Mouse (Mus musculus) lung, postnatal 36 days (tissue): Measurements from ENCODE around the gene St5.

Source experiments
- DNase-seq: peaks from one replicate; pipeline ENCODE4 v3.0.0; 2022; ENCODE audit warnings: mixed read lengths

Gene St5

GRCm38 (mm10) chr7:109563775-109564362 lies 139.5 kb downstream of the St5 start:
- DNase-seq = peak; percentile 55

- peak; percentile 34 for DNase-seq
Measured at GRCm38 (mm10) chr7:109562676-109563075, 140.7 kb downstream of the St5 start.

DNA sequence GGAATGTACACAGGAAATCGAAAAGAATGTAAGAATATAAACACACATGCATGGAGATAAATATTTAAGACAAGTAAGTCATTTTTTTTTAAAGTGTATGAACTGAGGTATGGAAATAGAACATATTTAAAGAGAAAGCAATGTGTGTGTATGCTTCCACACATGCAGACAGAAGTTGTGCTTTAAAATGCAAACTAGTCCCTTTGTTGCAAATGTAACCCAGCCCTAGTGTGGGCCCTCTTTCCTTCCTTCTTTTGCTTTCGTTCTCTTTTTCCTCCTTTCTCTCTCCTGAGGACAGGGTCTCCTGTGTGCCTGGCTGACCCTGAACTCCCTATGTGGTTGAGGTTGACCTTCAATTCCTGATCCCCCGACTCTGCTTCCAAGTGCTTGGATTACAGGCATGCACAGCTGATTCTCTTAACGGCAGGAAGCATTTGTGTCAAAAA lies 141.2 kb downstream of the St5 start:
- DNase-seq = no peak

- DNase-seq = peak; percentile 80
Measured at GRCm38 (mm10) chr7:109561466-109562153, 141.8 kb downstream of the St5 start.

DNA sequence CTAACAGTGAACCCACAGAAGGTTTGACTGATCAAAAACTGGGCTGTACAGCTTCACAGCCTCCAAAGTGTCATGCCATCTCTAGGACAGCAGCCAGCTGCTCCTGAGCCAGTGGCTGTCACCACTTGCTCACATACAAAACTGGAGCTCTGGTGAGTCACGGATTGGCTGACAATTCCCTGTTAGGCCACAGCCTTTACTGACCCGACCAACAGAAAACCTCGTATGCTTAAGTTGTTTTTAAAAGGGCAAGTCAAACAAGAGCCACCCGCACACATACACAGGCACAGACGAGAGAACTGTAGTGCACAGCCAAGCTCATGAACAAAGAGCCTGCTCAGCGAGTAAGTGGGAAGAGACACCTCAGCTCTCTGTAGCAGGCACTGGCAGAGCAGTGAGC lies 143.9 kb downstream of the St5 start:
- DNase-seq = peak; percentile 78

DNA sequence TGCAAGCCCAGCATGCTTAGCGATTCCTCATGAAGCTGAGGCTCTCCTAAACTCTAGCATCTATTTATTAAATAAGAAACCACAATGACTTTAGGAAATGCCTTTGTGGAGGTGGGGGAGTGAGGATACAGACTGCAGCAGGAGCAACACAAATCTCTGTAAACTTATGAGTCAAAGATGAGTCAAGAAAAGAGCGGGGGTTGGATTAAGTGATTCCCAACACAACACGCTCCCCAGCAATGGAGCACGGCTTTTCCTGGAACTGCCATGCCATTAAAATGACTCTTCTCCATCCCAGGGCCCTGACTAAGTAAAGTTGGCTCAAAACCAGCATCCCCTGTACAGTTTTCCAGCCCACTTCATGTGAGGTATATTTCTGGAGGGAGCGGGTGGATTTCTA lies 156.7 kb downstream of the St5 start:
- no peak for DNase-seq

DNA sequence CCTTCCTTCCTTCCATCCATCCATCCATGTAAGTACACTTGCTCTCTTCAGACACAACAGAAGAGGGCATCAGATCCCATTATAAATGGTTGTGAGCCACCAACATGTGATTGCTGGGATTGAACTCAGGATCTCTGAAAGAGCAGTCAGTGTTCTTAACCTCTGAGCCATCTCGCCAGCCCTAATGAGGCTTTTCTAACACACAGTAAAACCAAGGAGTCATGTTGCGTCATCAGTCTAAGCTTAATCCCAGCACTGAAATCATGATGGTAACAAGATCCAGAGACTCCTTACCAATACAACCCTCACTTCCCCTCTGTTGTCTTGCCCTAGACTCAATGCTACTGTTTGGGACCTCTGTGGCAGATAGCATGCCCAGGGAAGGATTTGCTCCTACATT lies 157.2 kb downstream of the St5 start:
- no peak for DNase-seq

DNA sequence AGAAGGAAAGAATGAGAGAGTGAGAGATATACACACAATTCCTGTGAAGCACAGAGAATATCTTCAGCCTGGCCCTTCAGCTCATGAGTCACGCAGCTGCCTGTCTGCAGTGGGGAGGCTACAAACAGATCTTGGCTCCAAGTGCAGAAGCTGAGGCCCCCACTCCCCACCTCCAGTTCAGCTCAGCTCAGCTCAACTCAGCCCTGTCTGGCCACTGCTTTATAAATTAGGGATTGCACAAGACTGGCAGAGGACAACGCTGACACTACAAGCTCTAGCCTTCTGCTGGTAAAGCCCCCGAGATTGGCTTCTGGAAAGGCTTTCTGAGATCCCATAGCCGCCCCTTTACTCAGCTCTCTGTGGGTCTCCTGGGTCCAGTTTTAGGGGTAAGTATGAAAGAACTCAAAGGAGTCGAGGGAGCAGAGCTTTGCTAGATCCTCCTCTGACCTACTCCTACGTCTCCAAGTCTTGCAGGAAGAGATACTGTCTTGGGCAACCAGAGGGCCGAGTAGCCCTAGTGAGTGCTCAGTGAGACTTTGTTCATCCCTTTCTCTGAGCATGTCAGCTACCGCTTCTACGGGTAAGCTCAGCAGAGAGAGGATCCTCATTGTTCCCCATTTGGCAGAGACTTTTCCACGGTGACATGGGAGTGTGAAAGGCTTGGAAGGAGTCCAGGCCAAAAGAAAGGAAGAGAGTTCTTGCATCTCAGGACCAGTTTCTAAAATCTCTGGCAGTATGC lies 158.0 kb downstream of the St5 start:
- DNase-seq = peak; percentile 42

- no peak for DNase-seq
Measured at GRCm38 (mm10) chr7:109544792-109545191, 158.6 kb downstream of the St5 start.

DNA sequence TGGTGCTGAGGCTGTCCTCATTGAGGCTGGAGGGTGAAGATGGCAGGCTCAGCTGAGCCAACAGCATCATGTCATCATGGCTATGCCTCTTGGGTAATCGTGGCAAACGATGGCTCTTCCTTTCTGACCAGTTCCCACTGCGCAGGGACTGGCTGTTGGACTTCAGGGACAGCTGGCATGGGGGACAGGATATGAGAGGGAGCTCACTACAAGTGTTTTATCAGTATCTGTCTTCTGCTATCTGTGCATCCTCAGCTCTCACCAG lies 161.1 kb downstream of the St5 start:
- DNase-seq = no peak

- DNase-seq = no peak
Measured at GRCm38 (mm10) chr7:109541609-109542363, 161.6 kb downstream of the St5 start.

GRCm38 (mm10) chr7:109540902-109541301 lies 162.5 kb downstream of the St5 start:
- DNase-seq = no peak

GRCm38 (mm10) chr7:109536451-109536946 lies 166.9 kb downstream of the St5 start:
- peak; percentile 57 for DNase-seq

- DNase-seq = no peak
Measured at GRCm38 (mm10) chr7:109534921-109535320, 168.5 kb downstream of the St5 start.

DNA sequence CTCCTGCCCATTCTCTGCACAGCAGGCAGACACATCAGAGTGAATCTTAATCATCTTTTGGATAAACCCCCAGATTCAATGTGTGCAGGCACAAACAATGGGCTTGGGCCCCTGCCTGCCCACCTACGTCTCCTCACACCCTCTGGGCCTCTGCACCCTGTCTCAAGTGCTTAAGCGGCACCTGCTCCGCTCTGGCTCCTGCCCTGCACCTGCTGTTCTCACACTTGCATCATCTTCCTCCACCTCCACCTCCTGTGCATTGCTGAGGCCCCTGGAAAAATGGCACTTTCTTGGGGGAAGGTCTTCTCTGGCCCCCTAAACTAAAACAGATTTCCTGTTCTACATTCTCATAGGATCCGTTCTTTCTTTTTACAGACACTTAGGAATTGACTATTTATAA lies 169.5 kb downstream of the St5 start:
- no peak for DNase-seq

DNA sequence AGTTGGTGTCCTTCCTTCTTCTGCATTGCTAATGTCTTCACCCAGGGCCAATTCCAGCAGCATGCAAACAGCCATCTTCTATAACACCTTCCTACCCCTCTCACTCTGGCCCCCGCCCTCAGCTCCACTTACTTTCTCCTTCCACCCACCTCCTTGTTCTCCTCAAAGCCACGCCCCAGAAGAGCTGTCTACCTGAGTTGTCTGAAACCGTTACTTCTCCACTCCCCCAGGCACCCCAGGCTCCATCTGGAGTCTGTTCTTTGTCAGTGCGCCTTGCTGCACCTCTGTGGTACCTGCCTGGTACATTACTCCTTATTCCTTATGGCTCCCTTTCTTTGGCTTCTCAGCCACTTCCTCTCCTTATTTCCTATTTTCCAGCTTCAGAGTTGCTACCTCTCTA lies 170.3 kb downstream of the St5 start:
- DNase-seq = no peak

- DNase-seq = no peak
Measured at GRCm38 (mm10) chr7:109532691-109533090, 170.7 kb downstream of the St5 start.

DNA sequence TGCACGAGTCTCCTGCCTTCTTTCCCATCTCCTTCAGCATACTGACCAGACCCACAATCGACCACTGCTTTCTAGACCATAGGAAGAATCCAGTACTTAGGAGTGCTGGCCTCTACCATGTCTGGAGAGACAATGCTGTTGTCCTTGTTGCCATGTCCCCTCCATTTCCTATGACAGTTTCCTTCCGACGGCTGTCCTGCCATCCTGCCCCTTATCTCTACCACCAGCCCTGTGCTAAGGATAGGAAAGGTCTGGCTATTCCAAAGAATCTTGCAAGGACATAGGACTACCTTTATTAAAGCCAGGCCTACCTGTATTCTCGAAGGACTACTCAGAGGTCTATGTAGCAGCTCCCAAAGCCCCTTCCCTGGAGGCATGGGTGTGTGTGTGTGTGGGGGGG lies 171.9 kb downstream of the St5 start:
- DNase-seq = no peak

- no peak for DNase-seq
Measured at GRCm38 (mm10) chr7:109529741-109530140, 173.7 kb downstream of the St5 start.

GRCm38 (mm10) chr7:109528356-109528755 lies 175.0 kb downstream of the St5 start:
- peak; percentile 76 for DNase-seq

GRCm38 (mm10) chr7:109527536-109527935 lies 175.9 kb downstream of the St5 start:
- no peak for DNase-seq

DNA sequence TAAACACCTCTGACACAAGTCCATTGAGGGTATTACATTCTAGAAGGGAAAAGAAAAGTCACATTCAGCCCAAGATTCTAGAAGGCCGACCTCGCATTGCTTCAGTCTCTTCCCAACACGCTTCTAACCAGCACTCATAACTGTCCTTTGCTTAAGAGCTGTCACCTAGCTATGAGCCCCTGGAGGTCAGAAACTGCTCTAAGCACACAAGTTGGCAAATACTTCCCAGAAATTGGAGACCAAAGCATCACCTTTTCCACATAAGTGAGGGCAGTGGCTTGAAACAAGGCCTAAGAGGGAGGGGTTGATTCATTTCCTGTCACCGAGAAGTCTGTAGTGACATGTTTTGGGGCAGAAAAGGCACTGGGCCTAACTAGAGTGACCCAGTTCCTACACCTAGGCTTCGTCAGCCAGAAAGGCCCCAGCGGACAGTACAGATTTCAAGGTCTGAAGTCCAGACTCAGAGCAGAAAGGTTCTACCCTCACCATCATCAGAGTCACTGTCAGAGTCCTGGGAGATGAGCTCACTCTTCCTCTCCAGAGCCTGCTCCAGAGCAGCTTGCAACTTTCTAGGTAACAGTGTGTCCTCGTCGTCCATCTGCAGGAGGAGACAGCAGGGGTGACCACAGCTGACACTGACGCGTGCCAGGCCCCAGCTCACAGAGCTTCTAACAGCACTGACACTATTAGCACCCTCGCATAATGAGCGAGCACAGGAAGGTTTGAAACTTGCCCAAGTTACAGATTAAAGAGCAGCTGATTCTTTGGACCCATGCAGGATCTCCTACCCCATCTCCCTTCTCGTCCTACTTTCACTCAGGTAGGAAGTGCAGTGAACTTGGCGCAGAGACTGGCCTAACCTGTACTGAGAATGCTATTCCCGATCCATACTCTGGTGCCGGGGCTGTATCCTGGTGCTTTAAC lies 177.4 kb downstream of the St5 start:
- DNase-seq = no peak
